Mouse (Mus musculus) lung, adult 18-20 months (tissue): ENCODE data around the gene Fam107b.
A peak's percentile ranks its signal among the peaks of the same experiment; 100 is the strongest.

Experiments used
- DNase-seq, 2 experiments: peaks; one replicate each; pipeline ENCODE4 v3.0.0; 2022; ENCODE audit warnings: mixed read lengths in 2 of 2

Gene Fam107b

DNA sequence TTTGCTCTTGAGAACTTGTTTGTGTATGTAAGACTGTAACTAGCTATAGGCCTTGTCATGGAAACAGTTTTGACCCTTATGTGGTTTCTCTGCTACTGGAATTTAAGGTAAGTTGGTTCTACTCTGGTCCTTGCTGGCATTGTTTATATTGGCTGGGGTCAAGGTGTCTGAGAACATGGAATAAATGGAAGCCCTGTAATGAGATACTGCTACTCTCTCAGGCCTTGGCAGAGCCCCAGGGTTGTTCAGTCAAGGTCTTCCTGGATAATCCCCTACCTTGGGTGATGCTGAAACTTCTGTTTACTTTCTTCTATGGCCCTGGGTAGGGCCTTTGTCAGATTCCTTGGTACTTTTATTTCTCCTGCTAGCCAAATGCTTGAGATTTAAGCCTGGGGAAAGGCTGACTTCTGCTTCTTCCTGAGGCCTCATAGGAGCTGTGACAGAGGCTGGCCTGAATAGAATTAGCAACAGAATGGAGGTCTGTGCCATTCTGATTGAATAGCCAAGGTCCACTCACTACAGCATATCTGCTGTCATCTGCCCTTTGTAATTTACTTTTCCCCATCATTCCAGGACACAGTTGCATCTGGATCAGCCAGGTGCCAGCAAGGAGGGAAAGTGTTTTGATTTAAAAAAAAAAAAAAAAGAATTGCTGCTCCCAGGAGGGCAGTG is 217.6 kb downstream of the Fam107b start:
- peak in 1 of 2 experiments; percentile 42 for DNase-seq

GRCm38 (mm10) chr2:3788424-3788786 is 218.1 kb downstream of the Fam107b start:
- no peak for DNase-seq

GRCm38 (mm10) chr2:3796543-3796942 is 226.3 kb downstream of the Fam107b start:
- DNase-seq = no peak

- peak in 1 of 2 experiments; percentile 21 for DNase-seq
Measured at GRCm38 (mm10) chr2:3799767-3800554, 229.7 kb downstream of the Fam107b start.

DNA sequence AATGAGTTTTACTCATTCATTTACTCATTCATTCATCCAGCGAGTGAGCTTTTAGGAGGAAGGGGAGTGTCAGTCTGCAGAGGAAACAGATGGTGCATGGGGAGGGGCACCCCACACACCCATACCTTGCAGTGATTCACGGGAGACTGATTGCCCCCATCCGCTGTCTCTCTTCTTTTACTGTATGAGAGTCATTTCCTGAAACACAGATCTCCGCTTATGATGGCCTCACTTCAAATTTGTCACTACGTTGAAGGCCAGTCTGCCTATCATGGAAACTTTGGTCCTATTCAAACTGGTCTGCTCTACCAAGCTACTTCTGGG is 230.2 kb downstream of the Fam107b start:
- DNase-seq = no peak

- no peak for DNase-seq
Measured at GRCm38 (mm10) chr2:3805742-3806141, 235.5 kb downstream of the Fam107b start.

- DNase-seq = no peak
Measured at GRCm38 (mm10) chr2:3810321-3810720, 240.0 kb downstream of the Fam107b start.

GRCm38 (mm10) chr2:3816142-3816609 is 245.9 kb downstream of the Fam107b start:
- DNase-seq = peak in 1 of 2 experiments; percentile 11

DNA sequence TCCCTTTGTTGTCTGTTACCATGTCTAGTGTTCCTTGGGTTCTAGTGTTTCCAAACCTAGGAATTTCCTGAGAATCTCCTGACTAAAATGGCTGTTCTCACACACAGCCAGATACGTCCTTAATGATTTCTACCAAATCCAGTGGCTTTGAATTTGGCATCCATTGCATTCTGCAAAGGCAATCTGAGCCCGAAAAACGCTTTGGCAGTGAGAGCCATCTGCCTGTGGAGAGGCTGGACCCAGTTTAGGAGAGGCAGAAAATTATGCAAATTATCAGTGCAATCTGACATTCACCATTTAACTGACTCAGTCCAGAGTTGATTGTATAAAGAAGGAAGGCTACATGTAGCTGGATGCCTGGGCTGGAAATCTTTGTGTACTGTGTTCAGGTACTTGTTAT is 247.3 kb downstream of the Fam107b start:
- no peak for DNase-seq

DNA sequence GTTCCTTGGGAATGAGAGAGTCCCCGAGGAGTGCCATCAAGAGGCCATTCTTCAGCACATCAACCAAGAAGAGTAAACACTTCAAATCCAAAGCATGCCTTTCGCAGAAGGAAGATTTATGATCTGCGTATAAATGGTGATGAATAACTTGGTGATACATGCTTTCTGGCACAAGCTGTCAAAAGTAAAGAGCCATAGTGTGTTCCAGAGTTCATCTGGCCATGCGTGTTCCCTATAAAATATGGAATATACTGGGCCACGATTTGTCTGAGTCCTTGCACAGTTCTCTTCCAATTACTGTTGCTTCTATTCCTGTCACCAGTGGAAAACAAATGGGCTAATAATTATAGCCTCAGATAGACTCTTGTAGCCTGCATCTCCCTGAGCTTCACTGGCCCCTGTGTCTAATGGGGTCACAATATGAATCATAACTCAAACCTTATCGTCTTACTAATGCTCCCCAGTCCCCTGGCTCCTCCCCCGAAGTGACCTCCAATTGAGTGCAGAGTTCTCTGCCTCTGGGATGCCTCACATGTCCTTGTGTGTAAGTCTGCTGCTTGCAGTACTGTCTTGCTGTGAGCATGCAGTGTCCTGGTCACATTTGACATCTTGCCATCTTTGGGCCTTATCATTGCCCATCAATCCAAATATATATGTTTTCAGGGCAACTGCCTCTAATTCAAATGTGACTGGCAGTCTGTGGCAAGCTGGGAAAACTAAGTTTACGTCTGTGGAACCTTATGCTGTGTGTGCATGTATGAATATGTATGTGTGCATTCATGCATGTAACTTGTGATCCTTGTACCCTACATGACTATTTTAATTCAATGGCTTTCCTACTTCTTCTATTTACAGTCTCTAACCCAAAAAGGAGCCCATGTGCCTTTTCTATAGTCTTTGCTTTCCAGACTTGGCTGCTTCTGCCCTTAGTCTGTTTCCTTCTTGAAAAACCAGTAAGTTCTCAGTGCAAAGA is 252.5 kb downstream of the Fam107b start:
- no peak for DNase-seq
